Mouse (Mus musculus) intestine, embryonic 16.5 days (tissue): Measurements from ENCODE around the gene Iscu. TPM values are rescaled to one million over a fixed set of nuclear protein-coding genes. Genes with fewer than 3 reads are reported as not detected.

Experiments used
- ATAC-seq: fragments of 200-750 bp; cut with Nextera tagmentation; 2 replicates; pipeline ENCODE4 v1.8.0; 2017; ENCODE audit warnings: moderate TSS enrichment, moderate library complexity
- H3K27ac ChIP-seq: fragments of 300-500 bp; sonication (generic); 2 replicates; pipeline ENCODE4 v1.5.1; 2014; ENCODE audit warnings: mild to moderate bottlenecking, low read length
- H3K27me3 ChIP-seq: fragments of 300-500 bp; sonication (generic); replicated peaks from 2 replicates; pipeline ENCODE4 v1.6.1; 2014; ENCODE audit warnings: low read length, control low read depth, mixed read lengths; ENCODE audit not compliant: control insufficient read depth, insufficient read depth
- H3K36me3 ChIP-seq: fragments of 300-500 bp; sonication (generic); 2 replicates; pipeline ENCODE4 v1.6.1; 2014; ENCODE audit warnings: low read length, control low read depth; ENCODE audit not compliant: control insufficient read depth, insufficient read depth
- H3K4me1 ChIP-seq: fragments of 300-500 bp; sonication (generic); 2 replicates; pipeline ENCODE4 v1.6.1; 2014; ENCODE audit warnings: low read length, control low read depth, mixed read lengths; ENCODE audit not compliant: control insufficient read depth, insufficient read depth
- H3K4me2 ChIP-seq: fragments of 300-500 bp; sonication (generic); 2 replicates; pipeline ENCODE4 v1.6.1; 2014; ENCODE audit warnings: low read depth, low read length, control low read depth
- H3K4me3 ChIP-seq: fragments of 300-500 bp; sonication (generic); 2 replicates; pipeline ENCODE4 v1.5.1; 2014; ENCODE audit warnings: mild to moderate bottlenecking, low read length
- H3K9ac ChIP-seq: fragments of 300-500 bp; sonication (generic); 2 replicates; pipeline ENCODE4 v1.6.1; 2014; ENCODE audit warnings: low read depth, low read length
- H3K9me3 ChIP-seq: fragments of 300-500 bp; sonication (generic); 2 replicates; pipeline ENCODE4 v1.6.1; 2016; ENCODE audit warnings: low read length, control low read depth; ENCODE audit not compliant: control insufficient read depth
- whole genome bisulfite sequencing: fragments of 180-500 bp; shearing (Covaris S2); extraction: QIAGEN DNeasy Blood & Tissue Kit; methylation state at CpG from one replicate; pipeline ENCODE4 v1.1.7; 2014; 5-methylcytosine and 5-hydroxymethylcytosine counted together
- polyA plus RNA-seq: library from polyadenylated mRNA; unstranded; fragments of >200 nt; fragmentation: Nextera tagmentation; extraction: Ambion mirVana; gene quantifications from 2 replicates; pipeline ENCODE4 v1.2.1, GENCODE M21; 2015

Iscu gene
- polyA plus RNA-seq, 1 experiment from 2014 or later: 114 TPM

DNA sequence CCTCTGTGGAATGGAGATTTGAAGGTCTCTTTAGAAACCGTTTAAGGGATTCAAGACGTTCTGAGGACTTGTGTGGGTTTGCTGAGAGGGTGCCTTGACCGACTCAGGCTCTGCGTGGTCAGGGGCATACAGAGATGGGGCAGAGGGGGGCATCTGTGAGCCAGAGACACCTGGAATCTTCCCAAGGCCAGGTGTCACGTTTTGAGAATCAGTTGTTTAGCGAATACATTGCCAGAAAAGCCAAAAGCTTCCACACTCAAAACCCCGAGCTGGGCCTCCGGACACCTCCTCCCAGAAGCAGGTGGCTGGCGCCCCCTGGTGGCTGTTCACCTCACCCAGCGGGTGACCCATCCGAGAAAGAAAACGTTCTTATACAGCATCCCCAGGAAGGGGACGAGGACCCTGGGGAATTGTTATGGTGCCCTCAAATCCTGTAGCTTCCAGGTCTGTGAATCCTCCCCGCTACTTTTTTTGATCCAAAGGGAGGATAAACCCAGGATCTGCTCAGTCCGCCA, 43.1 kb downstream of the Iscu start:
- no peak overlapping the region for H3K27ac ChIP-seq
- H3K4me2 ChIP-seq: no peak overlapping the region
- no peaks in the 10 kb centered on the region for H3K27me3 ChIP-seq
- no peak overlapping the region for H3K9ac ChIP-seq
- H3K36me3 ChIP-seq: no peaks in the 10 kb centered on the region
- ATAC-seq: peak; percentile 44; the same call in 1 of the 2 replicates
- H3K4me1 ChIP-seq: no peaks in the 10 kb centered on the region
- H3K4me3 ChIP-seq: no peak overlapping the region
- H3K9me3 ChIP-seq: 0 out of 2 replicates have a peak, but pooled peaks cover 3% of the 10 kb centered on the region
- WGBS: 14% methylated on average over 15 of the region's 15 CpGs

DNA sequence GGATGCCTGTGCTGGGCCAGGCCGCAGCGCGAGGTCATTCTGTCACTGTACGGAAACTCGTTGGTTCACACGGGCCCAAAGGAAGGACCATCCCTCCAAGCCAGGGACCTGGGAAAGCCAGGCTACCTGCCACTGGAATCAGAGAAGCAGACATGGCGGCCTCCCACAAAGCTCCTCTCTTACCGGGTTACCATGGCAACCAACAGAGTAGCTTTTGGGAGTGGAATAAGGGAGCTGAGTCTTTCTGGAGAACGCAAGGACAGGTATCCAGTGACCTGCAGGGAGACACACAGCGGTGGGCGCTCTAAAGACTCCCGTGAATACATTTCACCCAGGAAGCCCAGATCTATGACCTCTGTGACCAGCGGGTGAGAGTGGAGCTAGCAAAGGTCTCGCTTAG, 46.0 kb downstream of the Iscu start:
- Histone ChIP-seq H3K4me1 (no peaks in the 10 kb centered on the region), H3K27me3 (no peaks in the 10 kb centered on the region), H3K27ac (no peak overlapping the region), H3K9me3 (no peaks in the 10 kb centered on the region), H3K36me3 (no peaks in the 10 kb centered on the region), H3K9ac (no peak overlapping the region), H3K4me2 (no peak overlapping the region), H3K4me3 (no peak overlapping the region)
- ATAC-seq: no peak
- 61% methylated on average over 14 of the region's 14 CpGs for WGBS

DNA sequence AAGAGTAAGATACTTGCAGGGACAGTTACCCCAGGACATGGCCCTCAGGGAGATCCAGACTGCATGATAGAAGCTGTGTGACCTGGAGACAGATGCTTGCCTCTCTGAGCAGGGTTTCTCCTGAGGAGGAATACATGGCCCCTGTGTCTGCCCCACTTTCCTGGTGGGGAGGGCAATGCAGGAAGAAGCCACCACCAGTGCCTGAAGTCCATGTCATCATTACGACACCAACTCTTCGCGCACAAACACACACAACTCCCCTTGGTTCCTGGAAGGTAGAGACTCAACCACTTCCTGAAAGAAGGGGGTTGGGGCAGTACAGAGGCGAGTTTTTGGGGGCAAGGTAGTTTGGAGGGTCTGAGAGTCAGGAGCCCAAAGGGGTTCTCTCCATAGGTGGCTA, 51.7 kb downstream of the Iscu start:
- 83% methylated on average over 4 of the region's 4 CpGs for WGBS
- Histone ChIP-seq H3K27ac (no peak overlapping the region), H3K4me2 (no peak overlapping the region), H3K9ac (no peak overlapping the region), H3K9me3 (no peaks in the 10 kb centered on the region), H3K36me3 (no peaks in the 10 kb centered on the region), H3K4me3 (no peak overlapping the region), H3K4me1 (no peaks in the 10 kb centered on the region), H3K27me3 (no peaks in the 10 kb centered on the region)
- ATAC-seq: no peak

DNA sequence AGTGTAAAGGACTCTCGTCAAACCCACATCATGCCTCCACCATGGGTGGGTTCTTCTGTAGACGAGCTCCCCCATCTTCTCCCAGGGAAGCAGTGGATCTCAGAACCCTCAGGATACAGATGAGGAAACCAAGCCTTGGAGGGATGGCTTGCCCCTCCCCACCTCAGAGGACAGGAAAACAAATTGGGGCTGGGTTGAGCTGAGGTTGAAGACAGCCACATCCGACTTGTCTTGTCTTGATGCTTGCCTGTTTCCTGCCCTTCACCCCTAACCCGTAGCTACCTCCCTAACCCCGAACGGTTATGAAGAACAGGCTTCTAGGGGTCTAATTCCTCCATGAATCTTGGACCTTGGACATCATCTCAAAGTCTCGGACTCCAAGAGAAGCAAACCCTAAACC, 53.0 kb downstream of the Iscu start:
- no peak overlapping the region for H3K27ac ChIP-seq
- H3K4me2 ChIP-seq: no peak overlapping the region
- no peaks in the 10 kb centered on the region for H3K36me3 ChIP-seq
- no peak for ATAC-seq
- H3K4me1 ChIP-seq: no peaks in the 10 kb centered on the region
- H3K9me3 ChIP-seq: no peaks in the 10 kb centered on the region
- H3K27me3 ChIP-seq: no peaks in the 10 kb centered on the region
- WGBS: 72% methylated on average over 7 of the region's 7 CpGs
- no peak overlapping the region for H3K9ac ChIP-seq
- no peak overlapping the region for H3K4me3 ChIP-seq

DNA sequence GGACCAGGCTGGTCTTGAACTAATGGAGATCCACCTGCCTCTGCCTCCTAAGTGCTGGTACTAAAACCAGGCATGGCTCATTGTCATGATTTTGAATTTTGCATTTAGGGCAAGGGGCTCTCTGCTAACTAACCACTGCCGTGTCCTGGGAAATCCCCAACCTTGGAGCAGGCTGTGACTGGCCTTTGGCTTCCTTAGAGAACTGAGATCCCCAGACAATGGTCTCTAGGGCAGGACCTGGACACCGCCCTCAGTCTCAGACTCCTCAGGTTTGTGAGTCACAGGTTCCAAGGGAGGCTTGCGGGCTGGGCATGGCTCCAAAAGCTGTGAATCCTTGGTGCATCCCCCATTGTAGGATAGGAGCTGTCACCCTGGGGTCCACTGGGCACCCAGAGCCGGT, 54.1 kb downstream of the Iscu start:
- H3K9me3 ChIP-seq: no peaks in the 10 kb centered on the region
- ATAC-seq: no peak
- H3K27me3 ChIP-seq: no peaks in the 10 kb centered on the region
- H3K36me3 ChIP-seq: no peaks in the 10 kb centered on the region
- no peak overlapping the region for H3K9ac ChIP-seq
- H3K4me3 ChIP-seq: no peak overlapping the region
- no peak overlapping the region for H3K4me2 ChIP-seq
- no peak overlapping the region for H3K27ac ChIP-seq
- WGBS: 78% methylated on average over 4 of the region's 4 CpGs
- no peaks in the 10 kb centered on the region for H3K4me1 ChIP-seq

Other genes with a start within 250 kb of the Iscu start
- 1.3 and 2.3 TPM in 2 replicates for gene Cmklr1, start 122.3 kb upstream of the Iscu start, polyA plus RNA-seq
- not detected in 2 replicates for gene 1700069L16Rik, start 48.0 kb upstream of the Iscu start, polyA plus RNA-seq
- 5.6 and 7.1 TPM in 2 replicates for gene Ficd, start 36.9 kb upstream of the Iscu start, polyA plus RNA-seq
- 30.2 and 30.6 TPM in 2 replicates for gene Sart3, start 238 bp upstream of the Iscu start, polyA plus RNA-seq
- 56.6 and 63.7 TPM in 2 replicates for gene Tmem119, start 27.8 kb downstream of the Iscu start, polyA plus RNA-seq
- 6.8 and 7.5 TPM in 2 replicates for gene Selplg, start 59.9 kb downstream of the Iscu start, polyA plus RNA-seq
- 175 and 183 TPM in 2 replicates for gene Coro1c, start 136.0 kb downstream of the Iscu start, polyA plus RNA-seq
- 7.1 and 7.8 TPM in 2 replicates for gene Ssh1, start 221.1 kb downstream of the Iscu start, polyA plus RNA-seq
- gene Dao, start 231.0 kb downstream of the Iscu start, polyA plus RNA-seq: 31.0 and 32.5 TPM in 2 replicates